Mouse (Mus musculus) embryonic fibroblast, embryonic 13.5 days (primary cell): ENCODE results near the gene Vkorc1l1. TPM values are rescaled to one million over a fixed set of nuclear protein-coding genes. Genes with fewer than 3 reads are reported as not detected.

Experiments used
- H3K27ac ChIP-seq: 2 replicates; pipeline ENCODE4 v1.5.1; 2012; ENCODE audit warnings: low read length, control low read depth, inconsistent platforms; ENCODE audit not compliant: insufficient read depth
- H3K4me1 ChIP-seq: 2 replicates; pipeline ENCODE4 v1.6.1; 2011; ENCODE audit warnings: low read length; ENCODE audit not compliant: control insufficient read depth, insufficient read depth
- H3K4me3 ChIP-seq: 2 replicates; pipeline ENCODE4 v1.5.1; 2011; ENCODE audit warnings: mild to moderate bottlenecking, control low read depth, low read length; ENCODE audit not compliant: insufficient read depth
- CTCF ChIP-seq: IDR thresholded peaks from 2 replicates; pipeline ENCODE4 v1.5.1; 2011; ENCODE audit warnings: mild to moderate bottlenecking, control low read depth, low read length, moderate library complexity, borderline replicate concordance; ENCODE audit not compliant: insufficient read depth
- POLR2A ChIP-seq: IDR thresholded peaks from 2 replicates; pipeline ENCODE4 v1.6.1; 2011; ENCODE audit warnings: low read depth, mild to moderate bottlenecking, control low read depth, low read length, moderate library complexity
- polyA plus RNA-seq: library from polyadenylated mRNA; stranded (reverse); fragments of >200 nt; gene quantifications from 2 replicates; pipeline ENCODE4 v1.2.4, GENCODE M21; 2011; ENCODE audit warnings: low read depth; ENCODE audit not compliant: missing spikeins, insufficient read length

Gene Vkorc1l1
- polyA plus RNA-seq, 1 experiment, result 54.4 TPM

GRCm38 (mm10) chr5:129968417-129968816 lies 26.6 kb downstream of the Vkorc1l1 start:
- no peak for TF ChIP-seq CTCF
- TF ChIP-seq POLR2A, result no peak
- no peaks in the 10 kb centered on the region; the same call in 1 of the 2 replicates for H3K4me1 ChIP-seq
- H3K4me3 ChIP-seq, result no peak overlapping the region
- H3K27ac ChIP-seq, result no peak overlapping the region

- H3K4me3 ChIP-seq, result no peak overlapping the region
- no peak overlapping the region for H3K27ac ChIP-seq
- H3K4me1 ChIP-seq, result peaks cover 2% of the 10 kb centered on the region; the same call in 1 of the 2 replicates
- TF ChIP-seq POLR2A (no peak), CTCF (no peak)
Observed at GRCm38 (mm10) chr5:129971491-129971890, 29.7 kb downstream of the Vkorc1l1 start.

- H3K27ac ChIP-seq, result no peak overlapping the region
- peaks cover 2% of the 10 kb centered on the region for H3K4me1 ChIP-seq
- TF ChIP-seq CTCF (no peak), POLR2A (no peak)
- no peak overlapping the region for H3K4me3 ChIP-seq
Observed at GRCm38 (mm10) chr5:129974354-129974753, 32.6 kb downstream of the Vkorc1l1 start.

GRCm38 (mm10) chr5:129974866-129975311 lies 33.1 kb downstream of the Vkorc1l1 start:
- H3K27ac ChIP-seq, result no peak overlapping the region

GRCm38 (mm10) chr5:129977768-129978167 lies 36.0 kb downstream of the Vkorc1l1 start:
- TF ChIP-seq CTCF (no peak), POLR2A (no peak)
- Histone ChIP-seq H3K4me1 (peaks cover 2% of the 10 kb centered on the region; the same call in 1 of the 2 replicates), H3K4me3 (no peak overlapping the region), H3K27ac (no peak overlapping the region)

More at GRCm38 (mm10) chr5:129974866-129975311, 33.1 kb downstream of the Vkorc1l1 start:
- no peak for TF ChIP-seq CTCF
- TF ChIP-seq POLR2A, result no peak
- peaks cover 2% of the 10 kb centered on the region for H3K4me1 ChIP-seq
- H3K4me3 ChIP-seq, result no peak overlapping the region

GRCm38 (mm10) chr5:129978608-129979007 lies 36.8 kb downstream of the Vkorc1l1 start:
- Histone ChIP-seq H3K27ac (no peak overlapping the region), H3K4me1 (peaks cover 2% of the 10 kb centered on the region; the same call in 1 of the 2 replicates), H3K4me3 (no peak overlapping the region)
- no peak for TF ChIP-seq POLR2A
- TF ChIP-seq CTCF, result no peak

GRCm38 (mm10) chr5:129980216-129980615 lies 38.4 kb downstream of the Vkorc1l1 start:
- H3K4me3 ChIP-seq, result no peak overlapping the region

GRCm38 (mm10) chr5:129989376-129989775 lies 47.6 kb downstream of the Vkorc1l1 start:
- Histone ChIP-seq H3K4me3 (no peak overlapping the region), H3K27ac (no peak overlapping the region), H3K4me1 (no peaks in the 10 kb centered on the region)
- TF ChIP-seq CTCF (no peak), POLR2A (no peak)

More at GRCm38 (mm10) chr5:129980216-129980615, 38.4 kb downstream of the Vkorc1l1 start:
- Histone ChIP-seq H3K27ac (no peak overlapping the region), H3K4me1 (no peaks in the 10 kb centered on the region; the same call in 1 of the 2 replicates)
- no peak for TF ChIP-seq POLR2A
- TF ChIP-seq CTCF, result no peak

- H3K4me1 ChIP-seq, result no peaks in the 10 kb centered on the region
- TF ChIP-seq CTCF, result no peak
- TF ChIP-seq POLR2A, result no peak
- H3K4me3 ChIP-seq, result no peak overlapping the region
- no peak overlapping the region for H3K27ac ChIP-seq
Observed at GRCm38 (mm10) chr5:129991898-129992297, 50.1 kb downstream of the Vkorc1l1 start.

GRCm38 (mm10) chr5:129993374-129993773 lies 51.6 kb downstream of the Vkorc1l1 start:
- H3K27ac ChIP-seq, result no peak overlapping the region
- H3K4me1 ChIP-seq, result no peaks in the 10 kb centered on the region
- no peak for TF ChIP-seq CTCF
- TF ChIP-seq POLR2A, result no peak
- H3K4me3 ChIP-seq, result no peak overlapping the region

- no peak overlapping the region for H3K4me3 ChIP-seq
- H3K4me1 ChIP-seq, result no peaks in the 10 kb centered on the region
- TF ChIP-seq CTCF (no peak), POLR2A (no peak)
- H3K27ac ChIP-seq, result no peak overlapping the region
Observed at GRCm38 (mm10) chr5:129994989-129995388, 53.2 kb downstream of the Vkorc1l1 start.
